Mouse (Mus musculus): Measurements from ENCODE around the gene Mdk.

Gene Mdk

GRCm38 (mm10) chr2:91958701-91959457, 26.8 kb upstream of the Mdk start:
- peak; percentile 78 to 83 for DNase-seq

GRCm38 (mm10) chr2:91958049-91958448, 26.0 kb upstream of the Mdk start:
- no peak for DNase-seq

GRCm38 (mm10) chr2:91957096-91957495, 25.0 kb upstream of the Mdk start:
- peak; percentile 56 to 59 for DNase-seq

- no peak for DNase-seq
These were observed 23.8 kb upstream of the Mdk start for GRCm38 (mm10) chr2:91955875-91956274.

DNA sequence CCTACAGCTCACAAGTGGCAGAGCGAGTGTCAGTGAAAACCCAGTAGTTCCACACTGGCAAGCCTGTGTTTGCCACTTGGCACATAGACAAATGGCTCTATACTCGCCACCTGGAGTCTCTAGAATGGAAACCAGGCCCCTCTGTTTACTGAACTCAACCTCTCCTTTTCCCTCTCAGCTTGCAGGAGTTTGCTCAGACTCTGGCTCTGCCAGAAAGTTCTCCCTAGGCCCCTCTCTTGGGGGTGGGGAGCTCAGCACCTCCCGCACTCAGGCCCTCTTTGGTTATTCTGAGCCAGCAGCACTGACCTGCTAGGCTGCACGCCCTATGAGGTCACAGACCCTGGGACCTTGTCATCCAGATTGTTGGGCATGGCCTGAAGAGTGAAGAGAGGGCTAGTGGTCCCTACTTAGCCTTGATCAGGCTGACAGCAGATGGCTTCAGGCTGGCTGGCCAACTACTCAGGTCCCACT, 23.1 kb upstream of the Mdk start:
- DNase-seq, result no peak

DNA sequence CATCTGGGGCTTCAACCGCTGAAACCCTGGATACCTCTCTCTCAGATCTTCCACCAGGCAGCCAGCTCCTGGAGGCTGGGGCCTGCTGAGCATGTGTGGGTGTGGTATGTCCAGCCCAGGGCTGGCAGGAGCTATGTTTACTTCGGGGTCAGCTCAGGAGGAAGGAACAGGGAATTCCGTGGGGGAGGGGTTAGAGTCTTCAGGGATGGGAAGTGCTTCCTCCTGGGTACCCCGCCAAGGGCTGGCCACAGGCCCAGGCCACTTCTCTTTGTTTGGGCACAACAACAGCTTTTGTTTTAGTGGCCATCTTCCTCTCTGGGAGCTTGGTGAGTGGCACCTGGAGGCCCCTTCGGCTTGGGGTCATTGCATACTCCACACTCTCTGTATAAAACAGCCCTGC, 21.7 kb upstream of the Mdk start:
- peak; percentile 70 to 82 for DNase-seq

DNA sequence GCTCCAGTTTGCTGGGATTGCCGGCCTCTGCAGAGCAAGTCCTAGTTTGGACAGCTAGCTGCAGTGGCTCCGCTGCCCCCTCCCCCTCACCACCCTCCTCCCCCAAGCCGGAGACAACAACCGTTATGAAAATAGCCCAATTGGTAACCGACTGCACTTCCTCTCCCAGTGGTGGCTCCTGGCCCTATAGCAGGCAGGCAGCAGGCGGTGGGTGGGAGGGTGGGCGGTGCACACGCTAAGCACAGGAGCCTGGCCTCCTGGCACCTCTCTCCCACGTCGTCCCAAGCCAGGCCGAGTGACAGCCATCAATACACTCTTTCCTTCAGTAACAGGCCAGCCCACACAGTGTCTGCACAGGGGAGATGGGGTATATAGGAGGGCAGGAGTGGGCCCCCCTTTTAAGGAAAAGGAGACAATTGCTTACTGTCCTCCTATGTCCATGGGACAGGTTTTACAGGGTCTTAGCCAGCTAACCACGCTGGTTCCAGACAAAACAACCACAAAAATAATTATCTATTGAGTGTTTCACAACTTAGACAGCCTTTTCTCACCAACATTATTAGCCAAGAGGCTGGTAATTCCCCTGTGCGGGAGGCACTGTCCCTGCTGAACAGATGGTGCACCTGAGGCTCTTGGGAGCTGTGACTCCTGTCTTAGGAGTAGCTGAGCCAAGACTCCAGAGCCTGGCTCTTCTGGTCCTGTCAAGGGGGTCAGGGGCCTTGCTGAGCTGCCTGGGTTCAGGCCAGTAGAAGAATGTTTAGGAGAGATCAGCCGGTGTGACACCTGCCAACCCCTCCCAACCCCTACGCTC, 18.4 kb upstream of the Mdk start:
- peak; percentile 65 to 79 for DNase-seq

- peak; percentile 64 to 79 for DNase-seq
These were observed 17.5 kb upstream of the Mdk start for GRCm38 (mm10) chr2:91949411-91950274.

DNA sequence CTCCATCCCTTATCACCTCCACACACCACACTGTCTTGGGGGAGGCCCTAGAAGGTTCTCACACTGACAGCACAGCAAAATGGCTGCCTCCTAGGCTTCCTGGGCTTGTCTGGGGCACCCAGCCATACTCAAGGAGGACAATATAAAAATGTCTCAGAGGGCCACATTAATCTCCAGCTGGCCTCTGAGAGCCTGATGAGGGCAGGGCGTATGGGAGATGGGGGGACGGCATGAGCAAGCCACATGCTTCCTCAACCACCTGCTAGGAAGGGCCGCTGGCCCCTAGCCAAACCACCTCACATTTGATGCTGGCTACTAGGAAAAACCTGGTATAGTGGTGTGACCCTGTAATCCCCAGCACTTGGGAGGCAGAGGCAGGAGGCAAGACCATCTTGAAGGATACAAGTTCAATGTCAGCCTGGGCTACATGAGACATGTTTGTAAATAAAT, 16.7 kb upstream of the Mdk start:
- peak in 1 of 2 experiments; percentile 48 for DNase-seq

GRCm38 (mm10) chr2:91948151-91948509, 16.0 kb upstream of the Mdk start:
- peak in 1 of 2 experiments; percentile 38 for DNase-seq

- DNase-seq, result peak in 1 of 2 experiments; percentile 46
These were observed 15.5 kb upstream of the Mdk start for GRCm38 (mm10) chr2:91947397-91948150.

GRCm38 (mm10) chr2:91946836-91947235, 14.7 kb upstream of the Mdk start:
- peak in 1 of 2 experiments; percentile 48 for DNase-seq

GRCm38 (mm10) chr2:91945483-91945882, 13.4 kb upstream of the Mdk start, which contains the start of gene Gm9821:
Gene Gm9821 (plus strand): TSS chr2:91945703.
- DNase-seq, result peak in 1 of 2 experiments; percentile 43

- peak; percentile 88 for DNase-seq
These were observed 12.3 kb upstream of the Mdk start for GRCm38 (mm10) chr2:91944170-91944950.

DNA sequence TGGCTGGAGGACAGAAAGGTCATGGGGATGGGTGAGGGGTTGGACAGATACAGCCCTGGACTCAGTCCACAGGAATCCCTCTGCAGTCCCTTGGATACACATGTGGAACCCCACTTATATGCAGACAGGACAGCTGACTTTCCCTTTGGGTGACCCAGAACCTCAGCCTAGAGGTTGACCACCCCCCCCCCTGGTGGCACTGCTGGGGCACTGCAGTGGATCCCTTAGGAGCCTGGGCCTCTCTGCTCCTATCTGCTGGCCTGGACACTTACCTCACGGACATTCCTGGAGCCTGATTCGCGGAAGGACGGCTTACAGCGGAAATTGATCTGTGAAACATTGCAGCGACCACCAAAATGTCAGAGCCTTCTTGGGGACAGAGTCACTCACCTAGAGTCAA, 10.3 kb upstream of the Mdk start:
- DNase-seq, result peak in 1 of 2 experiments; percentile 50

GRCm38 (mm10) chr2:91939303-91939935, 7.3 kb upstream of the Mdk start:
- DNase-seq, result no peak

DNA sequence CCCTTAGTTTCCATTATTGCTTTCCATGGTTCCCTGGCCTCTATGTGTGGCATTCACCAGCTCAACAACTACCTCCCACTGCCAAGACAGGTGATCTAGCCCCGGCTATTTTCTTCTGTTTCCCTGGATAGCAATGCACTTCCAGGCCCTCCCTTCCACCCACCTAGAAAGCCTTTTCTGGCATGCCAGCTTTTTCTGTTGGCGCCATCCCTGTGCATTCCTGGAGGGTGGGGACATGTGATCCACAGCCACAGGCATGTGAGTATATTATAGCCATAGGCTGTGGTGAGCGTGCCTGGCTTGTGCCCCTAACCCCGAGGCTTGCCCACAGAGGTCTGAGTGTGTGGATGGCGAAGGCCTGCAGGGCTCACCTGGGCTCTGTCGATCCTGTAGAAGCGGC, 4.1 kb upstream of the Mdk start:
- no peak for DNase-seq

DNA sequence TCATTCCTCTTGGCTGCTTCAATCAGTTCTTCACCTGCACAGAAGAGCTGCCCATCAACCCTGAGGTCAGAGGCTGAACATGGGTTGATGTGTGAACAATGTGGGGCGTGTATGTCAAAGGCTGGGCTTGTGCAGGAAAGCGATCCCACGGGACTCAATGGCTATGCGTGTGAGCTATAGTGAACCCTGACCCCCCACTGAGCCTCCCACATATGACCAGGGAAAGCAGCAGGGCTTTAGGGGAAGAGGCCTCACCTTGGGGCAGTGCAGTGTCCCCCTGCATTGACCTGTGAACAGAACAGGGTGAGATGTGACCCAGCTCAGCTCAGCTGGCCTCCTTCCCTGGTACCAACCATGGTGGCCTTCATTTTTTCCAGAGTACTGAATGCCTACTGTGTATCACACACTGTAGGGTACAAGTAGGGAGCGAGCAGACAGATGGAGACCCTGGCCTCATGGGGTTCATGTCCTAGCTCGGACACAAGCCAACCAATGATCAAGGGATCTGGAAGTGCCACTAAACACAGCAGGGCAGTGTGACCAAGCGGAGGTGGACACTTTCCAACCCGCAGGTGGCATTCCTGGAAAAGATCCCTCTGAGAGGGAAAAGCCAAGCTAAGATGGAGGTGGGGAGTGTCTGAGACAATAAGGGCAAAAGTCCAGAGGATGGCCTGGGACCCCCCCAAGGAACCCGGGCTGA, 2.9 kb upstream of the Mdk start:
- DNase-seq, result no peak

- no peak for DNase-seq
These were observed 1.9 kb upstream of the Mdk start for GRCm38 (mm10) chr2:91934016-91934415.

GRCm38 (mm10) chr2:91933471-91933870, 1.4 kb upstream of the Mdk start:
- peak in 1 of 2 experiments; percentile 31 for DNase-seq

All from kidney, postnatal 4 days (tissue).